Mouse (Mus musculus) thymus, adult 2 months (tissue): ENCODE results near the gene 4930558K02Rik.

Experiments
- CTCF ChIP-seq: fragments of 200-500 bp; IDR thresholded peaks from 2 replicates; pipeline ENCODE4 v1.5.1; 2012; ENCODE audit warnings: mild to moderate bottlenecking, control low read depth, low read length, moderate library complexity, borderline replicate concordance; ENCODE audit not compliant: control insufficient read depth, poor library complexity, insufficient read depth; ENCODE audit errors: extremely low read depth
- POLR2A ChIP-seq: fragments of 200-500 bp; IDR thresholded peaks from 2 replicates; pipeline ENCODE4 v1.6.1; 2012; ENCODE audit warnings: mild to moderate bottlenecking, low read length, control low read depth, moderate library complexity; ENCODE audit not compliant: control insufficient read depth, poor library complexity, insufficient read depth; ENCODE audit errors: extremely low read depth

DNA sequence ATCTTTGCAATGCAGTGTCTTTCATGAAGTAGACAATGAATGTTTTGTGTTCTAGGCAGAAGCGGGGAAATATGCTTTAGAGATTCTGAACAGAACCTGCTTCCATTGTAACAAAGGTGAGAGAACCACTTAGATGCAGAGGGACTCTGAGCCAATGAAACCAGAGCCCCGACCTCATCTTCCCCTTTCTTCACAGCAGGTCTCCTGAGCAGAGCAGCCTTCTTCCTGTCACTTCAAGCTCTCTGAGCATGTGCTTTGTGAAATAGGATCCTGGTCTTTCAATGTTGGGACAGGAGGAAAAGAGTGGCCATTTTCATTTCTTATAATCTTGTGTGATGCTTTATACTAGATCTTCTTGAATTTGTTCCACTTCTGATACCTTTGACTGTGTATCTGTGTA, 79.3 kb downstream of the 4930558K02Rik start:
- TF ChIP-seq CTCF (no peak), POLR2A (no peak)
